Mouse (Mus musculus) embryonic facial prominence, embryonic 14.5 days (tissue): ENCODE measurements at regions not wholly inside any gene's neighbourhood (a gene's known extent, or its start where the extent isn't known, plus 50 kb on each side); places are given as distances from the start of the nearest gene placed in this dataset.
A peak's percentile ranks its signal among the peaks of the same experiment; 100 is the strongest.

ENCODE experiments used
- ATAC-seq: fragments of 200-750 bp; cut with Nextera tagmentation; 2 replicates; pipeline ENCODE4 v1.8.0; 2017; ENCODE audit warnings: low read depth, moderate number of reproducible peaks, moderate TSS enrichment
- DNase-seq: peaks from one replicate; pipeline ENCODE4 v3.0.0-alpha.2; 2015; ENCODE audit warnings: low spot score
- H3K27ac ChIP-seq: fragments of 300-500 bp; sonication (generic); replicated peaks from 2 replicates; pipeline ENCODE4 v1.5.1; 2014; ENCODE audit warnings: low read depth, mild to moderate bottlenecking, low read length, moderate library complexity
- H3K27me3 ChIP-seq: fragments of 300-500 bp; sonication (generic); replicated peaks from 2 replicates; pipeline ENCODE4 v1.6.1; 2014; ENCODE audit warnings: low read length; ENCODE audit not compliant: control insufficient read depth, insufficient read depth
- H3K36me3 ChIP-seq: fragments of 300-500 bp; sonication (generic); 2 replicates; pipeline ENCODE4 v1.6.1; 2014; ENCODE audit warnings: low read length, mixed read lengths; ENCODE audit not compliant: control insufficient read depth, insufficient read depth
- H3K4me1 ChIP-seq: fragments of 300-500 bp; sonication (generic); 2 replicates; pipeline ENCODE4 v1.6.1; 2014; ENCODE audit warnings: antibody characterized with exemption, low read length; ENCODE audit not compliant: control insufficient read depth, insufficient read depth
- H3K4me2 ChIP-seq: fragments of 300-500 bp; sonication (generic); 2 replicates; pipeline ENCODE4 v1.6.1; 2014; ENCODE audit warnings: low read depth, mild to moderate bottlenecking, low read length, moderate library complexity, mixed read lengths
- H3K4me3 ChIP-seq: fragments of 300-500 bp; sonication (generic); 2 replicates; pipeline ENCODE4 v1.5.1; 2014; ENCODE audit warnings: low read depth, mild to moderate bottlenecking, low read length
- H3K9ac ChIP-seq: fragments of 300-500 bp; sonication (generic); 2 replicates; pipeline ENCODE4 v1.6.1; 2014; ENCODE audit warnings: low read depth, mild to moderate bottlenecking, low read length, moderate library complexity, mixed read lengths
- H3K9me3 ChIP-seq: fragments of 300-500 bp; sonication (generic); 2 replicates; pipeline ENCODE4 v1.6.1; 2016; ENCODE audit warnings: low read length; ENCODE audit not compliant: control insufficient read depth
- WGBS: fragments of 180-500 bp; shearing (Covaris S2); extraction: QIAGEN DNeasy Blood & Tissue Kit; methylation state at CpG from one replicate; pipeline ENCODE4 v1.1.7; 2014; 5-methylcytosine and 5-hydroxymethylcytosine counted together

DNA sequence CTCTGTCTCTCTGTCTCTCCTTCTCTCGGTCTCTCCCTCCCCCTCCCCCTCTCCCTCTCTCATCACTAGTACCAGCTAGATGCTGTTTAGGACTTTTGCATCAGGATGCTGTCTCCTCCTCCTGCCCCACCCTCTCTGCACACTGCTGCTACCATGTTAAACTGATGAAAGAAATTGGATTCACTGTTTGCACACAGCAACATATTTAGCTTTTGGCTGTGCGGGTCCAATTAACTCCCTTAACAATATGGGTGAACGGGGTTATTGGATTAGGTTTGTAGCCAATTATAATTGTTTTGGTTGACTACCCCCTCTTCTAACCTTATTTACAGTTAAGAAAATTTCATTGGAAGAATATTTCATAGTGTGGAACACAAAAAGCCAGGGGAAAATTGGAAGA, 424.0 kb upstream of the Sorcs1 start:
- H3K27me3 ChIP-seq = no peaks in the 10 kb centered on the region
- peaks cover 14% of the 10 kb centered on the region for H3K9me3 ChIP-seq
- no peak overlapping the region for H3K4me3 ChIP-seq
- no peak overlapping the region for H3K9ac ChIP-seq
- no peaks in the 10 kb centered on the region for H3K4me1 ChIP-seq
- H3K36me3 ChIP-seq = no peaks in the 10 kb centered on the region
- H3K4me2 ChIP-seq = no peak overlapping the region
- no peak for ATAC-seq
- DNase-seq = no peak
- WGBS = 86% methylated on average over 3 of the region's 3 CpGs
- no peak overlapping the region for H3K27ac ChIP-seq

GRCm38 (mm10) chr19:51074762-51075161, 396.3 kb upstream of the Sorcs1 start:
- ATAC-seq (no peak), DNase-seq (no peak)
- no peak overlapping the region for H3K4me2 ChIP-seq
- no peaks in the 10 kb centered on the region for H3K9me3 ChIP-seq
- no peak overlapping the region for H3K9ac ChIP-seq
- H3K27me3 ChIP-seq = no peaks in the 10 kb centered on the region
- WGBS = 63% methylated on average over 4 of the region's 4 CpGs
- no peaks in the 10 kb centered on the region for H3K4me1 ChIP-seq
- no peak overlapping the region for H3K4me3 ChIP-seq
- no peak overlapping the region for H3K27ac ChIP-seq
- H3K36me3 ChIP-seq = no peaks in the 10 kb centered on the region

- Histone ChIP-seq H3K4me1 (no peaks in the 10 kb centered on the region), H3K9me3 (no peaks in the 10 kb centered on the region), H3K27ac (no peak overlapping the region), H3K27me3 (no peaks in the 10 kb centered on the region), H3K4me3 (no peak overlapping the region), H3K4me2 (no peak overlapping the region), H3K9ac (no peak overlapping the region), H3K36me3 (no peaks in the 10 kb centered on the region)
- ATAC-seq (peak; percentile 22; the same call in 1 of the 2 replicates), DNase-seq (peak; percentile 82)
- WGBS = 58% methylated on average over 5 of the region's 5 CpGs
These were observed 381.7 kb upstream of the Sorcs1 start for GRCm38 (mm10) chr19:51059961-51060665.

- DNase-seq = no peak
- Histone ChIP-seq H3K9ac (no peak overlapping the region), H3K4me1 (no peaks in the 10 kb centered on the region), H3K36me3 (no peaks in the 10 kb centered on the region), H3K9me3 (no peaks in the 10 kb centered on the region), H3K27me3 (no peaks in the 10 kb centered on the region), H3K27ac (no peak overlapping the region), H3K4me2 (no peak overlapping the region), H3K4me3 (no peak overlapping the region)
- ATAC-seq = no peak
- WGBS = 89% methylated on average over 3 of the region's 3 CpGs
These were observed 365.1 kb upstream of the Sorcs1 start for GRCm38 (mm10) chr19:51043544-51043943.

DNA sequence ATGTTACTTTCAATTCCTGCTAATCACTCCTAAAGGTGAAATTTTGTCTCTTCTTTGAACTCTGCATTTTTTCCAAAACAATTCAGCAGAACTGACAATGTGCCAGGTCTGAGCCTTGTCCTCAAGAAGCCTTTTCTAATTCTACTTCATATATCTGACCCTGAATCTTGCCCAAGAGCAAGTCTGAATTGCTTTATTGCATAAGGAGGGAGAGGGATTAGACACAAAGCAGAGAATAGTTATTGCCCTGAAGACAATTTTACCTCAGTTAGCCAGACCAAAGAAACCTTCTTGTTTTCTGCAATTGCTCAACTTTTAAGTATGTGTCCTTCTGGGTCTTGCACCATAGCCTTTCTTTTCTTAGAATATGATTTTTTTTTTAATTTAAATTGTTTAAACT, 316.0 kb upstream of the Sorcs1 start:
- no peaks in the 10 kb centered on the region for H3K36me3 ChIP-seq
- no peak overlapping the region for H3K27ac ChIP-seq
- H3K4me2 ChIP-seq = no peak overlapping the region
- H3K4me1 ChIP-seq = no peaks in the 10 kb centered on the region
- H3K27me3 ChIP-seq = no peaks in the 10 kb centered on the region
- H3K9me3 ChIP-seq = no peaks in the 10 kb centered on the region
- no peak overlapping the region for H3K4me3 ChIP-seq
- DNase-seq (no peak), ATAC-seq (no peak)
- no peak overlapping the region for H3K9ac ChIP-seq

DNA sequence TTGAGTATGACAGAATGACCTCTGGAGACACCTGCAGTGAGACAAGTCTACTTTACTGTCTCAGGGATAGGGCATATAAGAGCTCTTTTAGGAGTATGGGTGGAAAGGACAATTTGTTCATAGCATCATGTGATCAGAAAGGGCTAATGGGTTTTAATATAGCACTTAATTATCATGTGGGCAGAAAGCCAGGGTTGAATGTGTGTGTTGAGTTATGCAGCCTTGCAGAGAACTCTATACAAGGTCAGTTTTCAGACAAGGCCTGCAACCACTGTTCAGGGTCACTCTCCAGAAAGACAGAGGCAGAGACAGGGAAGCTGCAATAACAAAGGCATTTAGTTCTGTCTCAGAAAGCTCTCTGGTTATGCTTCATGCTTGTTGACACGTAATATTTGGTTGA, 292.6 kb upstream of the Sorcs1 start:
- H3K4me1 ChIP-seq = no peaks in the 10 kb centered on the region
- WGBS = 72% methylated on average over 1 of the region's 1 CpGs
- no peak overlapping the region for H3K4me3 ChIP-seq
- H3K9me3 ChIP-seq = no peaks in the 10 kb centered on the region
- no peak overlapping the region for H3K9ac ChIP-seq
- no peak overlapping the region for H3K4me2 ChIP-seq
- H3K36me3 ChIP-seq = no peaks in the 10 kb centered on the region
- H3K27me3 ChIP-seq = no peaks in the 10 kb centered on the region
- DNase-seq (no peak), ATAC-seq (no peak)
- no peak overlapping the region for H3K27ac ChIP-seq

DNA sequence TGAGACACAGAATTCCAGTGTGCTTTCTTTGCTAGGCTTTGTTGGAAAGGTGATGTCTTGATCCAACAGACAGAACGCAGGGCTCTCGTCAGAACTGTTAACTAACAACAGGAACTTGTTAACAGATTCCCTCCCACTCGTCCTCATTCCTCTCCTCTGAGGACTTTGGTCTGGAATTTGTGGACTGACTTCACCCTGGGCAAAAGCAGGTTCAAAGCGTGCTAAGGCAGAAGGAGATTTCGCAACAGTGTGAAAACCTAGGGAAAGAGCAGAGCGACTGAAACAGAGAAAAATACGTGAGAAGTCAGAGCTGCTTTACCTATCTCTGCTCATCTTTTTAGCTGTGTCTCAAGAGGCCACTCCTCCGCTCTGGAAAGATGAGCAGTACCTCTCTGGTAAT, 283.5 kb upstream of the Sorcs1 start:
- H3K4me1 ChIP-seq = no peaks in the 10 kb centered on the region
- no peaks in the 10 kb centered on the region for H3K36me3 ChIP-seq
- H3K4me2 ChIP-seq = no peak overlapping the region
- DNase-seq = peak; percentile 9
- no peaks in the 10 kb centered on the region for H3K9me3 ChIP-seq
- 46% methylated on average over 8 of the region's 8 CpGs for WGBS
- no peak overlapping the region for H3K9ac ChIP-seq
- no peak overlapping the region for H3K4me3 ChIP-seq
- no peak overlapping the region for H3K27ac ChIP-seq
- ATAC-seq = no peak
- no peaks in the 10 kb centered on the region for H3K27me3 ChIP-seq

- no peak overlapping the region for H3K4me2 ChIP-seq
- no peaks in the 10 kb centered on the region for H3K9me3 ChIP-seq
- H3K4me3 ChIP-seq = no peak overlapping the region
- no peaks in the 10 kb centered on the region for H3K27me3 ChIP-seq
- 78% methylated on average over 1 of the region's 1 CpGs for WGBS
- no peaks in the 10 kb centered on the region for H3K4me1 ChIP-seq
- no peak overlapping the region for H3K27ac ChIP-seq
- no peak overlapping the region for H3K9ac ChIP-seq
- no peak for ATAC-seq
- H3K36me3 ChIP-seq = no peaks in the 10 kb centered on the region
- no peak for DNase-seq
These were observed 266.6 kb upstream of the Sorcs1 start for GRCm38 (mm10) chr19:50945006-50945405.

GRCm38 (mm10) chr19:50911646-50912045, 233.2 kb upstream of the Sorcs1 start:
- DNase-seq (no peak), ATAC-seq (no peak)
- H3K27me3 ChIP-seq = no peaks in the 10 kb centered on the region

More at GRCm38 (mm10) chr19:50911646-50912045, 233.2 kb upstream of the Sorcs1 start:
- H3K9ac ChIP-seq = no peak overlapping the region
- no peaks in the 10 kb centered on the region for H3K4me1 ChIP-seq
- no peak overlapping the region for H3K4me2 ChIP-seq
- H3K4me3 ChIP-seq = no peak overlapping the region
- H3K27ac ChIP-seq = no peak overlapping the region
- H3K36me3 ChIP-seq = no peaks in the 10 kb centered on the region
- H3K9me3 ChIP-seq = no peaks in the 10 kb centered on the region
